Comparison of ENCODE assay signal across 34 mouse cellular contexts in the genomic region with DNA sequence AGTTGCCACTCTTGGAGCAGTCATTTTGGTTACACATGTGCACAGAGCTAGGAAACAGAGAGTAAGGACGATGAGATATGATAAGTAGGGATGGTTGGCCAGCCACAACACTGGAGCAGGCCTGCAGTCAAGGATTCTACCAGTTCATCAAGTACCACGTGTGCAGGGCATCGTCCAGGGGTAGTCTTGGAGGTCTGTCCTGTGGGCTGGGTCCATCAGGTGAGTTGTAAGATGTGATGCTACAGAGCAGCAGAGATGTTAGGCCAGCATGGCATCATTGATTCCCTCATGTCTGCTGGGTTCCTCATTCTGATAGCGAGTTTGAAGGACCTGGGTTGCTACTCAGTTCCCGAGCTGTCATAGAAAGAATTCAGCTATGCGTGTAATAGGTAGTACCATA.
"Had no signal": no experiment of that assay in that cellular context is flagged by ENCODE, and none has a peak within 500 bp of the region (broad histone marks: within the 10 kb centered on the region; RNA-seq: fewer than 3 reads in every experiment).

No protein-coding gene starts in this region.

- ATAC-seq: hindbrain, embryonic 16.5 days; hindbrain, postnatal 0 days; inflammation-experienced regulatory T-cells, adult 6 months; intestine, embryonic 15.5 days; intestine, embryonic 16.5 days; intestine, postnatal 0 days had no signal

- H3K9ac ChIP-seq: heart, embryonic 12.5 days; heart, embryonic 13.5 days; heart, embryonic 15.5 days; hindbrain, embryonic 12.5 days; hindbrain, embryonic 13.5 days; hindbrain, embryonic 14.5 days; hindbrain, embryonic 15.5 days; intestine, embryonic 15.5 days; kidney, embryonic 15.5 days had no signal

- H3K27me3 ChIP-seq: heart, embryonic 12.5 days; heart, embryonic 13.5 days; heart, embryonic 15.5 days; hindbrain, embryonic 12.5 days; hindbrain, embryonic 13.5 days; hindbrain, embryonic 15.5 days; intestine, embryonic 15.5 days; kidney, embryonic 15.5 days had no signal

- H3K27ac ChIP-seq: heart, embryonic 10.5 days; heart, embryonic 13.5 days; heart, embryonic 15.5 days; hindbrain, embryonic 10.5 days; hindbrain, embryonic 12.5 days; hindbrain, embryonic 13.5 days; hindbrain, embryonic 14.5 days; hindbrain, embryonic 15.5 days; hindbrain, postnatal 0 days; intestine, embryonic 15.5 days; kidney, embryonic 15.5 days; kidney, postnatal 0 days; layer of hippocampus, adult 2 months; left cerebral cortex, adult 2 months had no signal

- H3K9me3 ChIP-seq: heart, embryonic 10.5 days; heart, embryonic 12.5 days; heart, embryonic 13.5 days; heart, embryonic 15.5 days; hindbrain, embryonic 10.5 days; hindbrain, embryonic 12.5 days; hindbrain, embryonic 13.5 days; hindbrain, embryonic 15.5 days; intestine, embryonic 15.5 days; kidney, embryonic 15.5 days had no signal

- H3K4me1 ChIP-seq: hindbrain, embryonic 10.5 days; hindbrain, embryonic 12.5 days; hindbrain, embryonic 13.5 days; hindbrain, embryonic 15.5 days; intestine, embryonic 15.5 days had no signal

- DNase-seq: heart, postnatal 10 days; heart, postnatal 14 days; heart, postnatal 4 days; kidney, adult 11 months; kidney, adult 18-20 months; kidney, adult 2 months; kidney, adult 8-10 months; kidney, adult 9 months; kidney, postnatal 14 days; kidney, postnatal 25 days; kidney, postnatal 36 days; kidney, postnatal 4 days; layer of hippocampus, adult 9-11 months; layer of hippocampus, postnatal 36 days had no signal

- H3K4me2 ChIP-seq: heart, embryonic 11.5 days; heart, embryonic 12.5 days; heart, embryonic 13.5 days; heart, embryonic 15.5 days; hindbrain, embryonic 12.5 days; hindbrain, embryonic 13.5 days; hindbrain, embryonic 14.5 days; hindbrain, embryonic 15.5 days; intestine, embryonic 15.5 days; kidney, embryonic 15.5 days had no signal

- H3K4me3 ChIP-seq: heart, embryonic 10.5 days; heart, embryonic 12.5 days; heart, embryonic 13.5 days; heart, embryonic 15.5 days; hindbrain, embryonic 10.5 days; hindbrain, embryonic 12.5 days; hindbrain, embryonic 13.5 days; hindbrain, embryonic 15.5 days; intestine, embryonic 15.5 days; kidney, embryonic 15.5 days; layer of hippocampus, adult 2 months; left cerebral cortex, adult 2 months had no signal
